ENCODE assay signal across 21 mouse cellular contexts in the genomic region with DNA sequence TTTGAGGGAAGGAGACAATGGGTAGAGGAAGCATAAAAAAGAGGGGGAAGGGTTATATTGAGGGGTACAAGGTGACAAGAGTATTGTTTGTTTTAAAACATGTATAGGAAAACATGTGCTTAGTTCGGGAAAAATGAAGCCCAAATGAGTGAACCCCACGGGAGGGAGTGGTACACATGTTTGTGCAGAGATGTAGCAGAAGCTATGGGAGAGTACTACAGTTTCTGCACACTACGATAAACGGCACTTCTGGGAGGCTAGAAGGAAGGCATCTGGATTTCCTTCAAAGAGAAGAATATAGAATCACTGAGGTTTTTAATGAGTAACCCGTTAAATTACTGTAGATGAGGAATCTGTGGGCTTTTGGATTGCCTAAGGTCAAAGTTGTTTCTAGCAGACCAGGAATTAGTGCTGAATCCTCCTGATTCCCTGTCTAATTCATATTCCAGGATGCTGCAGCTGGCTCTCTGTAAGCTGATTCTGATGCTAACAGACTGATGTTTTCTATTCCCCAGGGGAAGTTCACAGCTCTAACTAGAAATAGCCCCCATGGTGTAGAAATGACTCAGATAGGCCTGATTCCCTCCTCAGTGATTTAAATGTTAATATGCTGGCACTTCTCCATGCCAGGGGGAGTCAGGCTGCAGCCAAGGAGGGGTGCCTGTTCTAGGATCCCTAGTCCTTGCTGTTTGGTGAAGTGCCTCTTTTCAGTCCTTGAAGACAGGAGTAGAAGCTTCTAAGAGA.
DNase-seq lines count a peak whose midpoint lies in the region; ATAC-seq and TF ChIP-seq lines count a peak whose summit lies in the region.
"Had no signal": no experiment of that assay in that cellular context is flagged by ENCODE, and none has a peak within 500 bp of the region (broad histone marks: within the 10 kb centered on the region; RNA-seq: fewer than 3 reads in every experiment).

No protein-coding gene starts in this region.

- peaks cover 3% of the 10 kb centered on the region; the same call in 1 of the 2 replicates for H3K4me1 ChIP-seq in forebrain, embryonic 16.5 days (replicated peaks; ENCODE audit: control insufficient read depth, insufficient read depth, low read length)
- H3K4me1 ChIP-seq in forebrain, embryonic 10.5 days: no peaks in the 10 kb centered on the region
- H3K4me1 ChIP-seq in neural tube, embryonic 12.5 days: no peaks in the 10 kb centered on the region
- H3K4me1 ChIP-seq in hindbrain, postnatal 0 days (ENCODE audit: insufficient read depth, low read length): no peaks in the 10 kb centered on the region
- H3K4me1 ChIP-seq in neural tube, embryonic 15.5 days: no peaks in the 10 kb centered on the region
- H3K4me1 ChIP-seq: embryonic facial prominence, embryonic 12.5 days; heart, embryonic 12.5 days; limb, embryonic 10.5 days; liver, embryonic 12.5 days; lung, embryonic 15.5 days had no signal

- H3K4me3 ChIP-seq in forebrain, embryonic 16.5 days (replicated peaks; ENCODE audit: low read length): no peak overlapping the region
- no peak overlapping the region for H3K4me3 ChIP-seq in forebrain, embryonic 10.5 days
- no peak overlapping the region for H3K4me3 ChIP-seq in neural tube, embryonic 12.5 days
- H3K4me3 ChIP-seq in hindbrain, postnatal 0 days (ENCODE audit: low read length): no peak overlapping the region
- H3K4me3 ChIP-seq in neural tube, embryonic 15.5 days (replicated peaks): no peak overlapping the region
- H3K4me3 ChIP-seq: embryonic facial prominence, embryonic 12.5 days; heart, embryonic 12.5 days; limb, embryonic 10.5 days; liver, embryonic 12.5 days; lung, embryonic 15.5 days had no signal

- 73% methylated on average over 5 of the region's 5 CpGs for WGBS in forebrain, embryonic 16.5 days
- WGBS in forebrain, embryonic 10.5 days: 86% methylated on average over 5 of the region's 5 CpGs
- WGBS in neural tube, embryonic 12.5 days: 77% methylated on average over 5 of the region's 5 CpGs
- 68% methylated on average over 5 of the region's 5 CpGs for WGBS in hindbrain, postnatal 0 days
- 53% methylated on average over 5 of the region's 5 CpGs for WGBS in neural tube, embryonic 15.5 days

- H3K4me2 ChIP-seq in forebrain, embryonic 16.5 days (ENCODE audit: low read length): no peak overlapping the region
- H3K4me2 ChIP-seq in neural tube, embryonic 12.5 days (replicated peaks): no peak overlapping the region
- H3K4me2 ChIP-seq in hindbrain, postnatal 0 days (ENCODE audit: low read depth, low read length): no peak overlapping the region
- no peak overlapping the region for H3K4me2 ChIP-seq in neural tube, embryonic 15.5 days
- H3K4me2 ChIP-seq: embryonic facial prominence, embryonic 12.5 days; heart, embryonic 12.5 days; liver, embryonic 12.5 days; lung, embryonic 15.5 days had no signal

- no peaks in the 10 kb centered on the region for H3K27me3 ChIP-seq in forebrain, embryonic 16.5 days (replicated peaks; ENCODE audit: control insufficient read depth, insufficient read depth, low read length)
- H3K27me3 ChIP-seq in forebrain, embryonic 10.5 days (ENCODE audit: poor library complexity, severe bottlenecking): no peaks in the 10 kb centered on the region
- no peaks in the 10 kb centered on the region for H3K27me3 ChIP-seq in neural tube, embryonic 12.5 days (replicated peaks)
- no peaks in the 10 kb centered on the region for H3K27me3 ChIP-seq in hindbrain, postnatal 0 days (ENCODE audit: insufficient read depth, low read length)
- no peaks in the 10 kb centered on the region for H3K27me3 ChIP-seq in neural tube, embryonic 15.5 days (replicated peaks)
- H3K27me3 ChIP-seq: embryonic facial prominence, embryonic 12.5 days; heart, embryonic 12.5 days; liver, embryonic 12.5 days; lung, embryonic 15.5 days; Patski had no signal

- H3K27ac ChIP-seq in forebrain, embryonic 16.5 days (ENCODE audit: low read length): no peak overlapping the region
- H3K27ac ChIP-seq in forebrain, embryonic 10.5 days: no peak overlapping the region
- no peak overlapping the region for H3K27ac ChIP-seq in neural tube, embryonic 12.5 days
- H3K27ac ChIP-seq in hindbrain, postnatal 0 days: no peak overlapping the region
- no peak overlapping the region for H3K27ac ChIP-seq in neural tube, embryonic 15.5 days (replicated peaks)
- H3K27ac ChIP-seq: embryonic facial prominence, embryonic 12.5 days; limb, embryonic 10.5 days; liver, embryonic 12.5 days; lung, embryonic 15.5 days had no signal

- no peak for TF ChIP-seq CTCF in hindbrain, postnatal 0 days (IDR thresholded peaks at IDR 0.05; ENCODE audit: low read depth)

- no peaks in the 10 kb centered on the region for H3K9me3 ChIP-seq in forebrain, embryonic 16.5 days (ENCODE audit: control insufficient read depth, low read length)
- H3K9me3 ChIP-seq in forebrain, embryonic 10.5 days: no peaks in the 10 kb centered on the region
- no peaks in the 10 kb centered on the region for H3K9me3 ChIP-seq in neural tube, embryonic 12.5 days
- H3K9me3 ChIP-seq in hindbrain, postnatal 0 days (ENCODE audit: low read length): no peaks in the 10 kb centered on the region
- no peaks in the 10 kb centered on the region for H3K9me3 ChIP-seq in neural tube, embryonic 15.5 days (replicated peaks)
- H3K9me3 ChIP-seq: embryonic facial prominence, embryonic 12.5 days; heart, embryonic 12.5 days; limb, embryonic 10.5 days; liver, embryonic 12.5 days; lung, embryonic 15.5 days had no signal

- DNase-seq in forebrain, embryonic 10.5 days (ENCODE audit: extremely low spot score, low spot score): no peak
- DNase-seq in neural tube, embryonic 10.5 days (ENCODE audit: extremely low spot score, low spot score): no peak
- DNase-seq in hindbrain, postnatal 0 days (ENCODE audit: low spot score): peak; percentile 5
- no peak for DNase-seq in cerebellum, adult 9-10 months
- DNase-seq in yolk sac, embryonic 10.5 days (ENCODE audit: low spot score): no peak
- DNase-seq: cerebellum, postnatal 36 days; gastrocnemius, postnatal 25 days; heart, postnatal 36 days; kidney, postnatal 10 days; layer of hippocampus, adult 9-11 months; thymus, postnatal 36 days had no signal

- H3K9ac ChIP-seq in forebrain, embryonic 16.5 days (replicated peaks; ENCODE audit: low read depth, low read length): no peak overlapping the region
- H3K9ac ChIP-seq in neural tube, embryonic 12.5 days: no peak overlapping the region
- no peak overlapping the region for H3K9ac ChIP-seq in hindbrain, postnatal 0 days (replicated peaks; ENCODE audit: low read length)
- no peak overlapping the region for H3K9ac ChIP-seq in neural tube, embryonic 15.5 days (replicated peaks)
- H3K9ac ChIP-seq: embryonic facial prominence, embryonic 12.5 days; heart, embryonic 12.5 days; liver, embryonic 12.5 days; lung, embryonic 15.5 days had no signal

- no peaks in the 10 kb centered on the region for H3K36me3 ChIP-seq in forebrain, embryonic 16.5 days (ENCODE audit: control insufficient read depth, insufficient read depth)
- H3K36me3 ChIP-seq in forebrain, embryonic 10.5 days (replicated peaks): no peaks in the 10 kb centered on the region
- no peaks in the 10 kb centered on the region for H3K36me3 ChIP-seq in neural tube, embryonic 12.5 days
- H3K36me3 ChIP-seq in hindbrain, postnatal 0 days (ENCODE audit: insufficient read depth, low read length): no peaks in the 10 kb centered on the region
- H3K36me3 ChIP-seq in neural tube, embryonic 15.5 days: no peaks in the 10 kb centered on the region
- H3K36me3 ChIP-seq: embryonic facial prominence, embryonic 12.5 days; heart, embryonic 12.5 days; limb, embryonic 10.5 days; liver, embryonic 12.5 days; lung, embryonic 15.5 days had no signal

- ATAC-seq in forebrain, embryonic 16.5 days: peak; percentile 58
- peak; percentile 44; the same call in 1 of the 2 replicates for ATAC-seq in neural tube, embryonic 12.5 days (ENCODE audit: low FRiP score, low read depth)
- ATAC-seq in hindbrain, postnatal 0 days: no peak
- peak; percentile 35; the same call in 1 of the 2 replicates for ATAC-seq in neural tube, embryonic 15.5 days (ENCODE audit: low FRiP score)
- ATAC-seq: intestine, embryonic 16.5 days; liver, embryonic 12.5 days; Patski had no signal
